Mouse (Mus musculus) CH12.LX (cell line): ENCODE measurements around the gene C2cd4d. TPM values are rescaled to one million over a fixed set of nuclear protein-coding genes. Genes with fewer than 3 reads are reported as not detected.

Source experiments
- DNase-seq: peaks from one replicate; pipeline ENCODE4 v3.0.0-alpha.2; 2013; ENCODE audit errors: extremely low read depth
- H3K27ac ChIP-seq: 2 replicates; pipeline ENCODE4 v1.5.1; 2012; ENCODE audit warnings: low read depth, mild to moderate bottlenecking, control low read depth, moderate library complexity; ENCODE audit not compliant: insufficient read depth
- H3K27me3 ChIP-seq: replicated peaks from 2 replicates; pipeline ENCODE3; 2012; ENCODE audit warnings: inconsistent platforms
- H3K36me3 ChIP-seq, 2 experiments: replicated peaks in 1 of 2; 2 replicates each; pipeline versions ENCODE3 to v1.6.1; 2012; ENCODE audit warnings: inconsistent platforms in 1 of 2, low read length in 1 of 2, mild to moderate bottlenecking in 1 of 2, mixed read lengths in 1 of 2, moderate library complexity in 1 of 2; ENCODE audit not compliant: control insufficient read depth in 1 of 2, insufficient read depth in 1 of 2
- H3K4me1 ChIP-seq, 2 experiments: 2 replicates each; pipeline ENCODE4 v1.6.1; 2012; ENCODE audit warnings: inconsistent platforms in 1 of 2, moderate library complexity in 1 of 2; ENCODE audit not compliant: insufficient read depth in 2 of 2, control insufficient read depth in 1 of 2
- H3K4me2 ChIP-seq: 2 replicates; pipeline ENCODE4 v1.6.1; 2012; ENCODE audit warnings: low read depth, mild to moderate bottlenecking, control low read depth; ENCODE audit not compliant: poor library complexity, insufficient read depth, severe bottlenecking
- H3K4me3 ChIP-seq, 3 experiments: fragments of 150-350 bp in 1 of 3; sonication (generic) in 1 of 3; replicated peaks in 1 of 3; 2 replicates each; pipeline versions ENCODE3 to v1.5.1; 2011 to 2012; ENCODE audit warnings: low read depth in 2 of 3, low read length in 2 of 3, mild to moderate bottlenecking in 2 of 3, moderate library complexity in 2 of 3, control low read depth in 1 of 3, improper control_type of control experiment in 1 of 3, inconsistent platforms in 1 of 3, mixed read lengths in 1 of 3; ENCODE audit not compliant: poor library complexity in 1 of 3
- H3K79me2 ChIP-seq: replicated peaks from 2 replicates; pipeline ENCODE4 v1.6.1; 2012; ENCODE audit warnings: mild to moderate bottlenecking, moderate library complexity; ENCODE audit not compliant: control insufficient read depth, poor library complexity, insufficient read depth, severe bottlenecking; ENCODE audit errors: extremely low read depth
- H3K9ac ChIP-seq: 2 replicates; pipeline ENCODE4 v1.6.1; 2012; ENCODE audit warnings: low read depth, mild to moderate bottlenecking, control low read depth, moderate library complexity; ENCODE audit not compliant: insufficient read depth
- H3K9me3 ChIP-seq: replicated peaks from 2 replicates; pipeline ENCODE3; 2012; ENCODE audit warnings: low read length, inconsistent platforms, mixed read lengths
- CHD1 ChIP-seq: IDR thresholded peaks from 2 replicates; pipeline ENCODE4 v1.6.1; 2012; ENCODE audit warnings: low read depth, low read length, improper control_type of control experiment, inconsistent platforms
- CTCF ChIP-seq, 2 experiments: IDR thresholded peaks in 1 of 2; conservative IDR thresholded peaks in 1 of 2; 2 replicates each; pipeline ENCODE4 v1.5.1; 2011 to 2012; ENCODE audit warnings: low read depth in 2 of 2, low read length in 2 of 2, improper control_type of control experiment in 1 of 2, inconsistent platforms in 1 of 2, mild to moderate bottlenecking in 1 of 2, moderate library complexity in 1 of 2
- E2F4 ChIP-seq: IDR thresholded peaks from 2 replicates; pipeline ENCODE4 v1.6.1; 2011; ENCODE audit warnings: low read depth, low read length, improper control_type of control experiment; ENCODE audit not compliant: insufficient replicate concordance
- GABPA ChIP-seq: IDR thresholded peaks from 2 replicates; pipeline ENCODE4 v1.6.1; 2012; ENCODE audit warnings: low read depth, low read length, improper control_type of control experiment, inconsistent platforms; ENCODE audit not compliant: insufficient replicate concordance
- KAT2A ChIP-seq: IDR thresholded peaks from 2 replicates; pipeline ENCODE4 v1.6.1; 2012; ENCODE audit warnings: low read length, improper control_type of control experiment, inconsistent platforms; ENCODE audit not compliant: insufficient replicate concordance
- MAFK ChIP-seq: IDR thresholded peaks from 2 replicates; pipeline ENCODE4 v1.6.1; 2011; ENCODE audit warnings: low read length, improper control_type of control experiment; ENCODE audit not compliant: insufficient replicate concordance
- MEF2A ChIP-seq: IDR thresholded peaks from 2 replicates; pipeline ENCODE4 v1.6.1; 2014; ENCODE audit warnings: low read depth, mild to moderate bottlenecking, inconsistent platforms, low read length, improper control_type of control experiment, borderline replicate concordance
- MXI1 ChIP-seq: IDR thresholded peaks from 2 replicates; pipeline ENCODE4 v1.6.1; 2011; ENCODE audit warnings: mild to moderate bottlenecking, low read depth, low read length, improper control_type of control experiment
- NRF1 ChIP-seq: IDR thresholded peaks from 2 replicates; pipeline ENCODE4 v1.6.1; 2014; ENCODE audit warnings: low read depth, mild to moderate bottlenecking, inconsistent platforms, low read length, improper control_type of control experiment, moderate library complexity
- PAX5 ChIP-seq: IDR thresholded peaks from 2 replicates; pipeline ENCODE4 v1.6.1; 2012; ENCODE audit warnings: low read length, inconsistent platforms, mixed read lengths
- POLR2AphosphoS2 ChIP-seq: IDR thresholded peaks from 2 replicates; pipeline ENCODE4 v1.6.1; 2011; ENCODE audit warnings: low read depth, low read length, improper control_type of control experiment
- RAD21 ChIP-seq: IDR thresholded peaks from 2 replicates; pipeline ENCODE4 v1.6.1; 2011; ENCODE audit warnings: low read depth, mild to moderate bottlenecking, low read length, improper control_type of control experiment, moderate library complexity
- RCOR1 ChIP-seq: conservative IDR thresholded peaks from 2 replicates; pipeline ENCODE4 v1.6.1; 2012; ENCODE audit warnings: low read depth, mild to moderate bottlenecking, inconsistent platforms, low read length, improper control_type of control experiment
- SMC3 ChIP-seq: IDR thresholded peaks from 2 replicates; pipeline ENCODE4 v1.6.1; 2011; ENCODE audit warnings: low read depth, low read length, improper control_type of control experiment
- TCF12 ChIP-seq: IDR thresholded peaks from 2 replicates; pipeline ENCODE4 v1.6.1; 2014; ENCODE audit warnings: low read depth, mild to moderate bottlenecking, inconsistent platforms, low read length, improper control_type of control experiment
- USF1 ChIP-seq: IDR thresholded peaks from 2 replicates; pipeline ENCODE4 v1.6.1; 2014; ENCODE audit warnings: low read depth, mild to moderate bottlenecking, inconsistent platforms, low read length, improper control_type of control experiment
- ZMIZ1 ChIP-seq: IDR thresholded peaks from 2 replicates; pipeline ENCODE4 v1.6.1; 2012; ENCODE audit warnings: low read depth, mild to moderate bottlenecking, inconsistent platforms, low read length, improper control_type of control experiment
- dilution Hi-C: fragments of 300-500 bp; cut with MboI; formaldehyde crosslinking; loops from 2 replicates; pipeline ENCODE4 v1.14.3; 2020; ENCODE audit warnings: low sequenced_read_pairs; ENCODE audit not compliant: extremely low pct_unique_long_range_greater_than_20kb, extremely low pct_ligation_motif_present
- in situ Hi-C: fragments of 300-500 bp; cut with MboI; formaldehyde crosslinking; loops from 3 replicates; pipeline ENCODE4 v1.14.3; 2019; ENCODE audit warnings: low sequenced_read_pairs, low pct_ligation_motif_present, low pct_unique_long_range_greater_than_20kb, mixed read lengths
- polyA plus RNA-seq: library from polyadenylated mRNA; unstranded; fragments of >175 nt; gene quantifications from 2 replicates; pipeline ENCODE4 v1.2.1, GENCODE M21; 2012; ENCODE audit warnings: low read depth; ENCODE audit not compliant: insufficient read length
- total RNA-seq, 2 experiments: library from RNA; depleted of rRNA; stranded (reverse); fragments of 300-350 nt in 1 of 2; fragments of >200 nt in 1 of 2; gene quantifications; 2 replicates each; pipeline ENCODE4 v1.2.3; 2012 to 2014

The C2cd4d gene
- total and polyA plus RNA-seq, 3 experiments = not detected

- H3K9ac ChIP-seq = no peak overlapping the region
- no peaks in the 10 kb centered on the region for H3K9me3 ChIP-seq
- H3K27me3 ChIP-seq = peaks cover 6% of the 10 kb centered on the region
- no peak for DNase-seq
- H3K79me2 ChIP-seq = no peaks in the 10 kb centered on the region
- H3K4me3 ChIP-seq = no peak overlapping the region
- no peaks in the 10 kb centered on the region for H3K36me3 ChIP-seq
- TF ChIP-seq PAX5 (no peak), CHD1 (no peak), MEF2A (no peak), CTCF (conservative IDR thresholded peaks at IDR 0.05 in 1 of 2, IDR thresholded peaks at IDR 0.05 in 1 of 2; ENCODE audit: low read depth in 2 of 2, low read length in 2 of 2) (no peak), TCF12 (no peak), USF1 (no peak), NRF1 (no peak), GABPA (no peak), RAD21 (no peak), POLR2AphosphoS2 (no peak), KAT2A (no peak), MAFK (no peak), E2F4 (no peak), SMC3 (no peak), MXI1 (no peak), ZMIZ1 (no peak), RCOR1 (no peak)
- in situ Hi-C loops = no loop called here
- dilution Hi-C loops = no loop called here
- no peak overlapping the region for H3K27ac ChIP-seq
- no peak overlapping the region for H3K4me2 ChIP-seq
- no peaks in the 10 kb centered on the region for H3K4me1 ChIP-seq
These were observed 17.3 kb upstream of the C2cd4d start for GRCm38 (mm10) chr3:94344897-94345296.

DNA sequence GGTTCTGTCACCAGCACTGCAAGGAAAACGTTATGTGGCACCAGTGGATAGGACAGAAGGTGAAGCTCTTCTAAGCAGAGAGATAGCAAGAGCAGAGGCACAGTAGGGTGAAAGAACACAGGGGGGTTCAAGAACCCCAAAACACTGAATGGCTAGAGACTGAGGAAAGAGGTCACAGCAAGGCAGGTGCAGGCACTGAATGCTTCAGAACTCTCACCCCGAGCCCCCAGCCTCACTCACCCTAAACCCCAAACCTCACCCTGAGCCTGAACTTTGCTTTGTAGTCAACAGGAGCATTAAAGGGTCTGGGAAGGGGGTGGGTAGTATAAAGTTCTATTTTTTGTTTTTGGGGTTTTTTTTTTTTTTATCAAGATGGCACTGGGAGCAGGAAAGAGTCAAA, 14.1 kb upstream of the C2cd4d start:
- H3K27ac ChIP-seq = no peak overlapping the region
- dilution Hi-C loops = no loop called here

More for the DNA sequence above, 14.1 kb upstream of the C2cd4d start:
- in situ Hi-C loops = no loop called here
- H3K9ac ChIP-seq = no peak overlapping the region
- H3K27me3 ChIP-seq = peaks cover 2% of the 10 kb centered on the region
- H3K9me3 ChIP-seq = peaks cover 8% of the 10 kb centered on the region
- no peak for DNase-seq
- no peaks in the 10 kb centered on the region for H3K4me1 ChIP-seq
- H3K4me3 ChIP-seq = no peak overlapping the region
- no peaks in the 10 kb centered on the region for H3K36me3 ChIP-seq
- H3K79me2 ChIP-seq = no peaks in the 10 kb centered on the region
- no peak overlapping the region for H3K4me2 ChIP-seq
- TF ChIP-seq USF1 (no peak), CHD1 (no peak)
